Mouse (Mus musculus) erythroblast, embryonic 14.5 days (primary cell): ENCODE measurements around the gene E2f8. TPM values are rescaled to one million over a fixed set of nuclear protein-coding genes. Genes with fewer than 3 reads are reported as not detected.
A peak's percentile ranks its signal among the peaks of the same experiment; 100 is the strongest.

Experiments used
- H3K27me3 ChIP-seq: 2 replicates; pipeline ENCODE4 v1.6.1; 2012; ENCODE audit warnings: inconsistent platforms; ENCODE audit not compliant: control insufficient read depth
- H3K36me3 ChIP-seq: 2 replicates; pipeline ENCODE4 v1.6.1; 2012; ENCODE audit warnings: mild to moderate bottlenecking, inconsistent platforms; ENCODE audit not compliant: control insufficient read depth
- H3K4me1 ChIP-seq: 2 replicates; pipeline ENCODE4 v1.6.1; 2012; ENCODE audit warnings: inconsistent platforms; ENCODE audit not compliant: control insufficient read depth
- H3K4me3 ChIP-seq: replicated peaks from 2 replicates; pipeline ENCODE3; 2012; ENCODE audit warnings: moderate library complexity, mild to moderate bottlenecking, inconsistent platforms
- H3K9me3 ChIP-seq: 2 replicates; pipeline ENCODE4 v1.6.1; 2012; ENCODE audit warnings: low read length, inconsistent platforms, mixed read lengths; ENCODE audit not compliant: control insufficient read depth
- GATA1 ChIP-seq: IDR thresholded peaks from 2 replicates; pipeline ENCODE4 v1.6.1; 2012; ENCODE audit warnings: low read length, inconsistent platforms, mixed read lengths
- TAL1 ChIP-seq: IDR thresholded peaks from 3 replicates; pipeline ENCODE4 v1.6.1; 2012; ENCODE audit warnings: low read length, inconsistent platforms, mixed read lengths
- polyA plus RNA-seq: library from polyadenylated mRNA; stranded (reverse); fragments of >175 nt; gene quantifications from 2 replicates; pipeline ENCODE4 v1.2.3, GENCODE M21; 2012

Gene E2f8
- 19.5 and 22.3 TPM in 2 replicates for polyA plus RNA-seq

DNA sequence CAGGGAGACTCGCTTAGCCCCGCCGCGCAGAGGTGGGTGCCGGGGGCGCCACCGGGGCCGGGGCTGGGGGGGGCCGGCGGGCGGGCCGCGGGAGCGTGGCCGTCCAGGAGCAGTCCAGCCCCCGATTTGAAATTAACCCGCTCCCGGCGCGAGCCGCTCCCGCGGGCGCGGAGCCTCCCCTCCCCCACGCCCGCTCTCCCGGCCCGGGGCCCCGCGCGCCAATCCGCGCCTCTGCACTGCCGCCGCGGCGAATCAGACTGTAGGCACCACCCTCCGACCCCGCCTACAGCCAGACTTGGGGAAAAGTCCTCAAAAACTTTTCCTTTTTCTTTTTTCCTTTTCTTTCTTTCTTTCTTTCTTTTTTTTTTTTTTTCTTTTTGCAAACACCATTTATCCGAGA, at the start of gene E2f8:
Gene E2f8, minus strand, starts transcription at position 111 of the 400 bp plus-strand sequence.
- Histone ChIP-seq H3K4me3 (peak within 1 kb of the TSS; percentile 68), H3K27me3 (peaks cover 36% of the 10 kb centered on the region), H3K9me3 (no peaks in the 10 kb centered on the region), H3K4me1 (peaks cover 49% of the 10 kb centered on the region), H3K36me3 (peaks cover 36% of the 10 kb centered on the region)
- TF ChIP-seq GATA1 (no peak), TAL1 (no peak)

DNA sequence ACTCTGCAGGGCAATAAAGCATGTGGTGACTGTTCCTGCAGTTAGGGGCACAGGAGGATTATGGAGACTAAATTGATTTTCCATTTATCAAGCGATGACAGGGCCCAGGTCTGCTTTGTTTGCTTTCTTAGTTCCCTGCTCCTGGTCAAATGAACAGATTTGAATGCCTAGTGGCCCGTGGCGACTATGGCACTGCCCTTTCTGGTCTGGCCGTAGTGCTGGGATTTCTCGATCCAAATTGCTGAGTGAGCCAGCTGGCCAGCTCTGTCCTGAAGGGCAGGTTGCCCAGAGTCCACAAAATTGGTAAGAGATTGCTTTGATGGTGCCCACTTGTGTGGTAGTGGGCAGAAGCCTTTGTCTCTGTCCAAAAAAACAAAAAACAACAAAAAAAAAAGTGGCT, 49.0 kb upstream of the E2f8 start:
- no peaks in the 10 kb centered on the region for H3K36me3 ChIP-seq
- no peaks in the 10 kb centered on the region for H3K27me3 ChIP-seq
- H3K4me3 ChIP-seq = no peak overlapping the region
- no peaks in the 10 kb centered on the region for H3K9me3 ChIP-seq
- H3K4me1 ChIP-seq = no peaks in the 10 kb centered on the region
- TF ChIP-seq TAL1 (no peak), GATA1 (no peak)

- Histone ChIP-seq H3K4me3 (no peak overlapping the region), H3K36me3 (no peaks in the 10 kb centered on the region), H3K9me3 (no peaks in the 10 kb centered on the region), H3K27me3 (0 out of 2 replicates have a peak, but pooled peaks cover 2% of the 10 kb centered on the region), H3K4me1 (no peaks in the 10 kb centered on the region)
- TF ChIP-seq TAL1 (no peak), GATA1 (no peak)
Observed at GRCm38 (mm10) chr7:48928364-48928763, 47.0 kb upstream of the E2f8 start.

GRCm38 (mm10) chr7:48925214-48925613, 43.8 kb upstream of the E2f8 start:
- Histone ChIP-seq H3K4me1 (no peaks in the 10 kb centered on the region), H3K36me3 (no peaks in the 10 kb centered on the region), H3K9me3 (no peaks in the 10 kb centered on the region), H3K4me3 (no peak overlapping the region), H3K27me3 (0 out of 2 replicates have a peak, but pooled peaks cover 2% of the 10 kb centered on the region)
- TF ChIP-seq TAL1 (no peak), GATA1 (no peak)

- 0 out of 2 replicates have a peak, but pooled peaks cover 2% of the 10 kb centered on the region for H3K27me3 ChIP-seq
- TF ChIP-seq TAL1 (no peak), GATA1 (no peak)
- H3K4me3 ChIP-seq = no peak overlapping the region
- H3K9me3 ChIP-seq = no peaks in the 10 kb centered on the region
- H3K4me1 ChIP-seq = no peaks in the 10 kb centered on the region
- no peaks in the 10 kb centered on the region for H3K36me3 ChIP-seq
Observed at GRCm38 (mm10) chr7:48923620-48924019, 42.2 kb upstream of the E2f8 start.

GRCm38 (mm10) chr7:48918389-48918788, 37.0 kb upstream of the E2f8 start:
- TF ChIP-seq TAL1 (no peak), GATA1 (no peak)
- Histone ChIP-seq H3K36me3 (no peaks in the 10 kb centered on the region), H3K9me3 (no peaks in the 10 kb centered on the region), H3K27me3 (no peaks in the 10 kb centered on the region; the same call in 1 of the 2 replicates), H3K4me3 (no peak overlapping the region), H3K4me1 (no peaks in the 10 kb centered on the region)

DNA sequence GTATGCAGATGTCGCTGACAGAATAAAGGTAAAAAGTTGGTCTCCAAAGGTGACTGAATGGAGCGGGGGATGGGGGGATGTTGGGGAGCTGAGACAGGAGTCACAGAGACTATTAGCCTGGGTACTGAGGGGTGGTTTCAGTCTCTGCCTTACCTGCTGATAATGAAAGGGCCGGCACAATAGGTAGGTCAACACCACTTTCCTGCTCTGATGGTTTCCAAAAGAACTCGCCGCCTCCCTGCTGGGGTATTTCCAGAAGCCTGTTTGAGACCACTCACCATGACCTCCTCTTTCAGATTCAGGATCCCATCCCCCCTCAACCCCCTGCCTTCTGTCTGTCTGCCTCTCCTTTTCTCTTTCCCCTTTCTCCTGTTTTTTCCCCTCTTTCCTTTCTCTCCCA, 36.6 kb upstream of the E2f8 start:
- Histone ChIP-seq H3K27me3 (no peaks in the 10 kb centered on the region; the same call in 1 of the 2 replicates), H3K36me3 (no peaks in the 10 kb centered on the region), H3K4me3 (no peak overlapping the region), H3K4me1 (no peaks in the 10 kb centered on the region), H3K9me3 (no peaks in the 10 kb centered on the region)
- no peak for TF ChIP-seq GATA1
- TF ChIP-seq TAL1 = no peak

DNA sequence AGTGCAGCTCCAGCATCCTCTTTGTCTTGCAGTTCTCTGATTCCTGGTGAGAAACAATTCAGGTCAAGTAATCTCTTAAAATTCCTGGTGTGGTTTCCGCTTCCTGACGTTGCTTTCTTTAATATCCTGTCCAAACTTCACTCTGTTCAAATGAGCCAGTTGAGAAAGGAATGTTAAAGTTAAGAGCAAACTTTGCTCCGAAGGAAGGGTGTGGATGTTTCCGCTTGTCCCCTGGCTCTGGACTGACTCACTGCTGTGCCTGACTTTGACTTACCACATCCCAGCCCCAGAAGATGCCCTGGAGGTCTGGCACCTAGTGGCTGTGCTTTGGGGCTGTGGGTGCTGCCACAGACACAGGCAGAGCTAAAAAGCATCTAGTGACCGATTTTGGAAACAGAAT, 36.1 kb upstream of the E2f8 start:
- TF ChIP-seq GATA1 (no peak), TAL1 (no peak)
- H3K4me3 ChIP-seq = no peak overlapping the region
- H3K27me3 ChIP-seq = no peaks in the 10 kb centered on the region; the same call in 1 of the 2 replicates
- no peaks in the 10 kb centered on the region for H3K4me1 ChIP-seq
- no peaks in the 10 kb centered on the region for H3K9me3 ChIP-seq
- no peaks in the 10 kb centered on the region for H3K36me3 ChIP-seq

GRCm38 (mm10) chr7:48914630-48915506, 33.5 kb upstream of the E2f8 start:
- Histone ChIP-seq H3K9me3 (no peaks in the 10 kb centered on the region), H3K4me1 (no peaks in the 10 kb centered on the region), H3K36me3 (no peaks in the 10 kb centered on the region), H3K27me3 (no peaks in the 10 kb centered on the region; the same call in 1 of the 2 replicates), H3K4me3 (no peak overlapping the region)
- no peak for TF ChIP-seq GATA1
- TF ChIP-seq TAL1 = no peak

GRCm38 (mm10) chr7:48911146-48911545, 29.8 kb upstream of the E2f8 start:
- Histone ChIP-seq H3K4me1 (peaks cover 6% of the 10 kb centered on the region), H3K27me3 (no peaks in the 10 kb centered on the region), H3K9me3 (no peaks in the 10 kb centered on the region), H3K36me3 (no peaks in the 10 kb centered on the region), H3K4me3 (no peak overlapping the region)
- TF ChIP-seq TAL1 = no peak
- no peak for TF ChIP-seq GATA1
